Comparison of ENCODE assay signal across 22 mouse cellular contexts in the genomic region with DNA sequence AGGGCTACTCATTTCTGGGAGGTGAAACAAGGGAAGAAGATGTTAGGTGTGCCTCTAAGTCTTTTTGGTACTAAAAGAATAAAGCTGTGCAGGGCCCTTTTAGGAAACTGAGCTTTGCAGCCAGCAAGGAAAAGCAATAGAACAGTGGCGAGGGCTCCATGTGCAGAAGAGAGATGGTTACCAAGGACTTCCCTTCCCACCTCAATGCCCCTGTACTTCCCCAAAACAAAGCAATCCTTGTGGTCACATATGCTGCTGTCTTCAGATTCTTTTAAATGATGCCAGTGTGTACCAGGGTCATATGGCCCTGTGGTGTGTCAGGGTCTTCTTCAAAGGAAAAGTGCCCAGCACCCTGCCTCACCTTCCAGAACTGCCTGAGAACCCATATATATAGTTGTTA. TPM values are rescaled to one million over a fixed set of nuclear protein-coding genes. Genes with fewer than 3 reads are reported as not detected.
DNase-seq lines count a peak whose midpoint lies in the region; ATAC-seq and TF ChIP-seq lines count a peak whose summit lies in the region.
"Had no signal": no experiment of that assay in that cellular context is flagged by ENCODE, and none has a peak within 500 bp of the region (broad histone marks: within the 10 kb centered on the region; RNA-seq: fewer than 3 reads in every experiment).

No protein-coding gene starts in this region.

- no peak for TF ChIP-seq CTCF in bone marrow, adult 2 months (IDR thresholded peaks at IDR 0.05; ENCODE audit: control insufficient read depth, insufficient read depth, low read length)
- no peak for TF ChIP-seq CTCF in heart, adult 2 months (IDR thresholded peaks at IDR 0.05)

- 91% methylated on average over 1 of the region's 1 CpGs for WGBS in heart, embryonic 10.5 days
- 43% methylated on average over 1 of the region's 1 CpGs for WGBS in bone marrow, adult 2 months
- 97% methylated on average over 1 of the region's 1 CpGs for WGBS in heart, adult 2 months

- H3K9ac ChIP-seq in heart, adult 2 months (ENCODE audit: low read depth, low read length): no peak overlapping the region
- H3K9ac ChIP-seq: embryonic facial prominence, embryonic 15.5 days; forebrain, embryonic 15.5 days; heart, embryonic 12.5 days; hindbrain, embryonic 15.5 days had no signal

- peak; percentile 71 for DNase-seq in heart, adult 11 months
- no peak for DNase-seq in heart, embryonic 10.5 days (ENCODE audit: low spot score)
- DNase-seq in gastrocnemius, adult 18-20 months (ENCODE audit: low spot score): no peak
- DNase-seq in heart, adult 2 months: no peak
- DNase-seq: adrenal gland, adult 8-10 months; adrenal gland, postnatal 36 days; B cell, adult 2 months; cerebellum, adult 18-20 months; cerebellum, adult 9-11 months; cerebellum, postnatal 36 days; embryo, embryonic 11 days; gastrocnemius, postnatal 14 days had no signal

- H3K27ac ChIP-seq in heart, embryonic 10.5 days: no peak overlapping the region
- peak overlapping the region; percentile 29; the same call in 1 of the 2 replicates for H3K27ac ChIP-seq in bone marrow, adult 2 months (ENCODE audit: control insufficient read depth, insufficient read depth, low read depth, low read length, poor library complexity)
- no peak overlapping the region for H3K27ac ChIP-seq in heart, adult 2 months
- H3K27ac ChIP-seq: embryonic facial prominence, embryonic 15.5 days; forebrain, embryonic 15.5 days; hindbrain, embryonic 15.5 days had no signal

- H3K4me1 ChIP-seq in heart, embryonic 10.5 days: no peaks in the 10 kb centered on the region
- peaks cover 5% of the 10 kb centered on the region for H3K4me1 ChIP-seq in bone marrow, adult 2 months (ENCODE audit: control insufficient read depth, insufficient read depth, low read length)
- H3K4me1 ChIP-seq in heart, adult 2 months (ENCODE audit: control insufficient read depth, insufficient read depth, low read length): no peaks in the 10 kb centered on the region
- H3K4me1 ChIP-seq: embryonic facial prominence, embryonic 15.5 days; forebrain, embryonic 15.5 days; heart, embryonic 12.5 days; hindbrain, embryonic 15.5 days had no signal

- H3K36me3 ChIP-seq in heart, embryonic 10.5 days: peaks cover 96% of the 10 kb centered on the region
- H3K36me3 ChIP-seq in heart, adult 2 months (ENCODE audit: control insufficient read depth, insufficient read depth, low read length): no peaks in the 10 kb centered on the region
- H3K36me3 ChIP-seq: hindbrain, embryonic 15.5 days had no signal

- no peaks in the 10 kb centered on the region for H3K27me3 ChIP-seq in heart, embryonic 10.5 days (ENCODE audit: insufficient read depth, poor library complexity, severe bottlenecking)
- H3K27me3 ChIP-seq in heart, adult 2 months (ENCODE audit: control insufficient read depth, insufficient read depth, low read length): no peaks in the 10 kb centered on the region
- H3K27me3 ChIP-seq: embryonic facial prominence, embryonic 15.5 days; forebrain, embryonic 15.5 days; heart, embryonic 12.5 days; hindbrain, embryonic 15.5 days had no signal

- intact Hi-C loops in heart, adult 2 months (cut with DNase I): no loop called here

- no peaks in the 10 kb centered on the region for H3K9me3 ChIP-seq in heart, embryonic 10.5 days
- H3K9me3 ChIP-seq: embryonic facial prominence, embryonic 15.5 days; forebrain, embryonic 15.5 days; G1E; heart, embryonic 12.5 days; hindbrain, embryonic 15.5 days had no signal

- H3K79me2 ChIP-seq in heart, adult 2 months (replicated peaks; ENCODE audit: control insufficient read depth, insufficient read depth, low read length): no peaks in the 10 kb centered on the region

- TF ChIP-seq POLR2A in bone marrow, adult 2 months (IDR thresholded peaks at IDR 0.05; ENCODE audit: borderline replicate concordance, control insufficient read depth, low read depth, low read length): no peak
- TF ChIP-seq POLR2A in heart, adult 2 months (IDR thresholded peaks at IDR 0.05; ENCODE audit: insufficient read depth, low read depth, low read length): no peak

- peak; percentile 79 for ATAC-seq in granulocyte monocyte progenitor cell, adult 5-6 weeks (replicated peaks; ENCODE audit: poor library complexity, severe bottlenecking)
- ATAC-seq in megakaryocyte progenitor cell, adult 5-6 weeks (replicated peaks; ENCODE audit: poor library complexity): peak; percentile 68
- ATAC-seq: CD4-positive, CD25-positive, alpha-beta regulatory T cell, adult 4 months; forebrain, embryonic 15.5 days had no signal

- no peak overlapping the region for H3K4me3 ChIP-seq in heart, embryonic 10.5 days
- H3K4me3 ChIP-seq in bone marrow, adult 2 months (replicated peaks; ENCODE audit: control insufficient read depth, low read depth, low read length): no peak overlapping the region
- H3K4me3 ChIP-seq in heart, adult 2 months: no peak overlapping the region
- H3K4me3 ChIP-seq: embryonic facial prominence, embryonic 15.5 days; erythroblast, embryonic 14.5 days; forebrain, embryonic 15.5 days; heart, embryonic 12.5 days; hindbrain, embryonic 15.5 days had no signal

- TF ChIP-seq EP300 in heart, adult 2 months (IDR thresholded peaks at IDR 0.05; ENCODE audit: insufficient read depth, low read depth, low read length): no peak

RNA-seq across cellular contexts. Expression of gene Mki67, which starts 11.1 kb away (rescaled TPM):
- 36.1 and 41.1 TPM in 2 replicates for polyA plus RNA-seq in heart, embryonic 10.5 days (2016; fragmentation: Nextera tagmentation; extraction: Ambion mirVana)
- 203 and 249 TPM in 2 replicates for polyA plus RNA-seq in bone marrow, adult 2 months (2011; ENCODE audit: insufficient read depth, insufficient read length, low replicate concordance, missing spikeins)
- total RNA-seq in granulocyte monocyte progenitor cell, adult 5-6 weeks (2014; fragmentation: Nextera tagmentation): 154 and 199 TPM in 2 replicates
- total RNA-seq in granulocyte monocyte progenitor cell, adult 5-6 weeks (2017): 269 and 306 TPM in 2 replicates
- 389 and 403 TPM in 2 replicates for total RNA-seq in megakaryocyte progenitor cell, adult 5-6 weeks (2015)
- total RNA-seq in megakaryocyte progenitor cell, adult 5-6 weeks (2017): 247 and 299 TPM in 2 replicates
- total RNA-seq in gastrocnemius, adult 18-20 months (2021): under 1 TPM; 0.14 TPM
- total RNA-seq in heart, adult 2 months (2021): 1 to 10 TPM in 1 of 2 experiments, under 1 TPM in 1; 0.97 to 1.9 TPM
- polyA plus RNA-seq in heart, adult 2 months (2012; rRNA removed): 0.16 and 0.29 TPM in 2 replicates

Comparison
In these comparisons a context has a peak if more than half of its experiments do, and no peak if none do; other contexts are left out.
1. RNA of gene Mki67, which starts 11.1 kb away (total RNA-seq): 247 to 403 TPM in megakaryocyte progenitor cell, adult 5-6 weeks and 154 to 306 TPM in granulocyte monocyte progenitor cell, adult 5-6 weeks; 0.97 to 1.9 TPM in heart, adult 2 months and 0.14 TPM in gastrocnemius, adult 18-20 months; every median in the first group is over 10 times any median in the second.